Mouse (Mus musculus) ES-Bruce4 (cell line): ENCODE measurements around the gene Adtrp.

Experiments
- CTCF ChIP-seq: IDR thresholded peaks from one replicate; pipeline ENCODE4 v1.8.1; 2011; ENCODE audit warnings: low read depth, low read length
- POLR2A ChIP-seq: IDR thresholded peaks from one replicate; pipeline ENCODE4 v1.8.1; 2011; ENCODE audit warnings: low read length; ENCODE audit not compliant: insufficient read depth

- TF ChIP-seq POLR2A (no peak), CTCF (no peak)
These were observed 19.9 kb downstream of the Adtrp start for GRCm38 (mm10) chr13:41827581-41827980.
